Mouse (Mus musculus): ENCODE measurements around the gene Bcl2l13. TPM values are rescaled to one million over a fixed set of nuclear protein-coding genes. Genes with fewer than 3 reads are reported as not detected.

Gene Bcl2l13
- polyA plus RNA-seq, 1 experiment = 32.8 TPM

DNA sequence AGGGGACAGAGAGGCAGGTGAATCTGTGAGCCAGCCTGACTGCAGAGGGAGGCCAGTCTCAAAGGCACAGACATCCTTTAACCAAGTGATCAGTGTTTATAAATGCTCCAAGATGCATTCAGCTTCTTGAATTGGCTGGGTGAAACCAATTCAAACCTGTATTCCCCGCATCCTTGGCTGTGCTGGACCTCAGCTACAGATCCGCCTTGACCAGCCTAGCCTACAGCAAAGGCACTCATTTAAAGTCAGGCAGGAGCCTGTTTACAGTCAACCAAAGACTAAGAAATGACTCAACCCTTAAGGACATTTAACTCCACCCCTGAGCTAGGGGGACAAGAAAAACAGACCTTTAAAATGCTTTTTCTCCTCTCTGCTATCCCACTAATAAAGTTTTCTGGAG is 16.7 kb upstream of the Bcl2l13 start:
- no peak overlapping the region for H3K4me3 ChIP-seq
- peak overlapping the region; percentile 83 for H3K4me2 ChIP-seq (ENCODE audit: low read depth)
- H3K36me3 ChIP-seq (ENCODE audit: control insufficient read depth, insufficient read depth) = no peaks in the 10 kb centered on the region
- no peak overlapping the region for H3ac ChIP-seq (ENCODE audit: control insufficient read depth, insufficient read length)
- TF ChIP-seq POLR2A (IDR thresholded peaks at IDR 0.05; ENCODE audit: insufficient read length, low read depth) = no peak
- TF ChIP-seq SRF (IDR thresholded peaks at IDR 0.05; ENCODE audit: control insufficient read depth, insufficient read length, low read depth) = no peak
- TF ChIP-seq MAX (IDR thresholded peaks at IDR 0.05; ENCODE audit: low read depth) = no peak
- TF ChIP-seq USF1 (IDR thresholded peaks at IDR 0.05; ENCODE audit: low read depth) = no peak
- TF ChIP-seq MYOD1 (IDR thresholded peaks at IDR 0.05; ENCODE audit: control insufficient read depth in 1 of 3, insufficient read length in 2 of 3, low read depth in 2 of 3) = no peak
- no peak for TF ChIP-seq TCF12 (IDR thresholded peaks at IDR 0.05; ENCODE audit: insufficient read depth, poor library complexity, severe bottlenecking)
- no peak for TF ChIP-seq MYOG (IDR thresholded peaks at IDR 0.05; ENCODE audit: control insufficient read depth in 1 of 3, insufficient read depth in 1 of 3, insufficient read length in 2 of 3, low read depth in 2 of 3)
- TF ChIP-seq TCF3 (IDR thresholded peaks at IDR 0.05; ENCODE audit: insufficient read length, low read depth) = no peak
- H3K27me3 ChIP-seq (ENCODE audit: control insufficient read depth, insufficient read depth, insufficient read length) = no peaks in the 10 kb centered on the region
- peaks cover 50% of the 10 kb centered on the region for H3K79me2 ChIP-seq (ENCODE audit: control insufficient read depth, insufficient read depth)

DNA sequence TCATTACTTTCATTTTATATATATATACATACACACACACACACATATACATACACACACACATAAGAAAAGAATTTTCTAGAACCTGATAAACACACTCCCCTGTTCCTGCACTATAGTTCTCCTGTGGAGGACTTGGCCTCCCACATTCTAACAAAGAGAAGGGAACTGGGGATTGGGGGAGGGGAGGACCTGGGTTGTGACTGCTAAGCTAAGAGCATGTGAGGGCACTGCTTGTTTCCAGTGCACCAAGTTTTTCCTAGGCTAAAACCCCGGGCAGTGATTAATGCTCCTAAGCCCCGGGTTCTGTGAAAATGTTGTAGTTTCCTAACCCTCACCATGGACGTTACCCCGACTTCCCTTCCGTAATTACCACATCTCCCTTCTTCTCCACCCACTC is 15.9 kb upstream of the Bcl2l13 start:
- Histone ChIP-seq H3K36me3 (ENCODE audit: control insufficient read depth, insufficient read depth) (no peaks in the 10 kb centered on the region), H3ac (ENCODE audit: control insufficient read depth, insufficient read length) (no peak overlapping the region), H3K4me3 (peak overlapping the region; percentile 91), H3K79me2 (ENCODE audit: control insufficient read depth, insufficient read depth) (peaks cover 50% of the 10 kb centered on the region), H3K4me2 (ENCODE audit: low read depth) (peak overlapping the region; percentile 83), H3K27me3 (ENCODE audit: control insufficient read depth, insufficient read depth, insufficient read length) (no peaks in the 10 kb centered on the region)
- TF ChIP-seq REST (IDR thresholded peaks at IDR 0.05; ENCODE audit: insufficient read depth, insufficient read length) (no peak), MAX (IDR thresholded peaks at IDR 0.05; ENCODE audit: low read depth) (no peak), POLR2AphosphoS2 (IDR thresholded peaks at IDR 0.05; ENCODE audit: insufficient read length, low read depth) (no peak), E2F4 (IDR thresholded peaks at IDR 0.05; ENCODE audit: insufficient read depth) (no peak), POLR2A (IDR thresholded peaks at IDR 0.05; ENCODE audit: insufficient read length, low read depth) (no peak), TCF12 (IDR thresholded peaks at IDR 0.05; ENCODE audit: insufficient read depth, poor library complexity, severe bottlenecking) (no peak), TCF3 (IDR thresholded peaks at IDR 0.05; ENCODE audit: insufficient read length, low read depth) (no peak), MYOD1 (IDR thresholded peaks at IDR 0.05; ENCODE audit: control insufficient read depth in 1 of 3, insufficient read length in 2 of 3, low read depth in 2 of 3) (no peak), USF1 (IDR thresholded peaks at IDR 0.05; ENCODE audit: low read depth) (no peak), MYOG (IDR thresholded peaks at IDR 0.05; ENCODE audit: control insufficient read depth in 1 of 3, insufficient read depth in 1 of 3, insufficient read length in 2 of 3, low read depth in 2 of 3) (no peak), SRF (IDR thresholded peaks at IDR 0.05; ENCODE audit: control insufficient read depth, insufficient read length, low read depth) (no peak), CEBPB (IDR thresholded peaks at IDR 0.05; ENCODE audit: insufficient read depth, poor library complexity, severe bottlenecking) (no peak)

DNA sequence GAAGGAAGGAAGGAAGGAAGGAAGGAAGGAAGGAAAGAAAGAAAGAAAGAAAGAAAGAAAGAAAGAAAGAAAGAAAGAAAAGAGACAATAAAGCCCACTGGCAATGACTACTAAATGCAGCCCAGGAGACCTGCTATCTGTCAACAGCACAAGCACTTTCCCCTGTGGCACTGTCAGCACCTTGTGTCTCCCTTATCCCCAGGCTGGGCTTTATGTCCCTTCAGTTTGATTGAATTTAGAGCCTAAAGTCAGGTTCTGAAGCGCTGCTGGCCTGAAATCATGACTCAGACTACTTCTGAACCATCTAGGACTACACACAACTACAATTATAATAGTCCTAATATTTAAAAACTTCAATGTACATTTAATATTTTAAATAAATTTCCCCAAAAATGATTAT is 15.1 kb upstream of the Bcl2l13 start:
- Histone ChIP-seq H3K79me2 (ENCODE audit: control insufficient read depth, insufficient read depth) (peaks cover 50% of the 10 kb centered on the region), H3ac (ENCODE audit: control insufficient read depth, insufficient read length) (no peak overlapping the region), H3K4me3 (peak overlapping the region; percentile 91), H3K27me3 (ENCODE audit: control insufficient read depth, insufficient read depth, insufficient read length) (no peaks in the 10 kb centered on the region), H3K36me3 (ENCODE audit: control insufficient read depth, insufficient read depth) (no peaks in the 10 kb centered on the region), H3K4me2 (ENCODE audit: low read depth) (peak overlapping the region; percentile 83)
- no peak for TF ChIP-seq REST (IDR thresholded peaks at IDR 0.05; ENCODE audit: insufficient read depth, insufficient read length)
- TF ChIP-seq CEBPB (IDR thresholded peaks at IDR 0.05; ENCODE audit: insufficient read depth, poor library complexity, severe bottlenecking) = no peak
- TF ChIP-seq SRF (IDR thresholded peaks at IDR 0.05; ENCODE audit: control insufficient read depth, insufficient read length, low read depth) = no peak
- TF ChIP-seq TCF3 (IDR thresholded peaks at IDR 0.05; ENCODE audit: insufficient read length, low read depth) = no peak
- TF ChIP-seq MYOG (IDR thresholded peaks at IDR 0.05; ENCODE audit: control insufficient read depth in 1 of 3, insufficient read depth in 1 of 3, insufficient read length in 2 of 3, low read depth in 2 of 3) = no peak
- no peak for TF ChIP-seq POLR2A (IDR thresholded peaks at IDR 0.05; ENCODE audit: insufficient read length, low read depth)
- TF ChIP-seq USF1 (IDR thresholded peaks at IDR 0.05; ENCODE audit: low read depth) = no peak

- Histone ChIP-seq H3K36me3 (ENCODE audit: control insufficient read depth, insufficient read depth) (no peaks in the 10 kb centered on the region), H3K79me2 (ENCODE audit: control insufficient read depth, insufficient read depth) (peaks cover 50% of the 10 kb centered on the region), H3K4me3 (peak overlapping the region; percentile 91), H3K4me2 (ENCODE audit: low read depth) (peak overlapping the region; percentile 83), H3K27me3 (ENCODE audit: control insufficient read depth, insufficient read depth, insufficient read length) (no peaks in the 10 kb centered on the region), H3ac (ENCODE audit: control insufficient read depth, insufficient read length) (peak overlapping the region; percentile 48)
- TF ChIP-seq TCF12 (IDR thresholded peaks at IDR 0.05; ENCODE audit: insufficient read depth, poor library complexity, severe bottlenecking) (no peak), CEBPB (IDR thresholded peaks at IDR 0.05; ENCODE audit: insufficient read depth, poor library complexity, severe bottlenecking) (no peak), POLR2AphosphoS2 (IDR thresholded peaks at IDR 0.05; ENCODE audit: insufficient read length, low read depth) (no peak), TCF3 (IDR thresholded peaks at IDR 0.05; ENCODE audit: insufficient read length, low read depth) (no peak), MAX (IDR thresholded peaks at IDR 0.05; ENCODE audit: low read depth) (no peak)
Measured at GRCm38 (mm10) chr6:120821715-120822114, 14.3 kb upstream of the Bcl2l13 start.

GRCm38 (mm10) chr6:120822307-120822928 is 13.6 kb upstream of the Bcl2l13 start, which contains the start of gene Atp6v1e1:
Gene Atp6v1e1 (minus strand): TSS chr6:120822793.
- peak within 1 kb of the TSS; percentile 48 for H3ac ChIP-seq (ENCODE audit: control insufficient read depth, insufficient read length)
- no peak for TF ChIP-seq CEBPB (IDR thresholded peaks at IDR 0.05; ENCODE audit: insufficient read depth, poor library complexity, severe bottlenecking)
- no peak for TF ChIP-seq REST (IDR thresholded peaks at IDR 0.05; ENCODE audit: insufficient read depth, insufficient read length)
- peak; percentile 36 for TF ChIP-seq USF1 (IDR thresholded peaks at IDR 0.05; ENCODE audit: low read depth)
- TF ChIP-seq TCF3 (IDR thresholded peaks at IDR 0.05; ENCODE audit: insufficient read length, low read depth) = no peak
- TF ChIP-seq POLR2AphosphoS2 (IDR thresholded peaks at IDR 0.05; ENCODE audit: insufficient read length, low read depth) = peak; percentile 58
- TF ChIP-seq POLR2A (IDR thresholded peaks at IDR 0.05; ENCODE audit: insufficient read length, low read depth) = peak; percentile 69
- no peak for TF ChIP-seq TCF12 (IDR thresholded peaks at IDR 0.05; ENCODE audit: insufficient read depth, poor library complexity, severe bottlenecking)
- no peak for TF ChIP-seq SRF (IDR thresholded peaks at IDR 0.05; ENCODE audit: control insufficient read depth, insufficient read length, low read depth)
- TF ChIP-seq MAX (IDR thresholded peaks at IDR 0.05; ENCODE audit: low read depth) = no peak
- no peak for TF ChIP-seq E2F4 (IDR thresholded peaks at IDR 0.05; ENCODE audit: insufficient read depth)
- no peak for TF ChIP-seq MYOG (IDR thresholded peaks at IDR 0.05; ENCODE audit: control insufficient read depth in 1 of 3, insufficient read depth in 1 of 3, insufficient read length in 2 of 3, low read depth in 2 of 3)
- H3K4me3 ChIP-seq = peak within 1 kb of the TSS; percentile 91
- peaks cover 1% of the 10 kb centered on the region for H3K27me3 ChIP-seq (ENCODE audit: control insufficient read depth, insufficient read depth, insufficient read length)
- peak within 1 kb of the TSS; percentile 83 for H3K4me2 ChIP-seq (ENCODE audit: low read depth)
- H3K79me2 ChIP-seq (ENCODE audit: control insufficient read depth, insufficient read depth) = peaks cover 50% of the 10 kb centered on the region
- no peaks in the 10 kb centered on the region for H3K36me3 ChIP-seq (ENCODE audit: control insufficient read depth, insufficient read depth)

All from myocyte (in vitro differentiated cells).